Mouse (Mus musculus): ENCODE measurements around the gene Nt5dc2.

DNA sequence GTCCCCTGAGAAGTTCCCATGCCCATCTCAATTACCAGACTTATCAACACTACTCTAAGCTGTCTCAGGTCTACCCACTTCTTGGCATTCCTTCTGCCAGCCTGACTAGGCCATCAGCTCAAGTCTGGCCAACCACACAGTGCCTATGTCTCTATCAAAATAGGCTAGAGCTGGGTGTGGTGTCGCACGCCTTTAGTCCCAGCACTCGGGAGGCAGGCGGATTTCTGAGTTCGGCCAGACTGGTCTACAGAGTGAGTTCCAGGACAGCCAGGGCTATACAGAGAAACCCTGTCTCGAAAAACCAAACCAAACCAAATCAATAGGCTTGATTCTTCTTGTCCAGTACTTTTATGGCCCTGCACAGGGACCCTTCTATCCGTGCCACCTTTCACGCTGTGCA is 4.0 kb upstream of the Nt5dc2 start:
- TF ChIP-seq CTCF (IDR thresholded peaks at IDR 0.05; ENCODE audit: low read depth) = no peak
- no peak for TF ChIP-seq EP300 (IDR thresholded peaks at IDR 0.05; ENCODE audit: low read depth)

Data from liver, postnatal 0 days (tissue).